Mouse (Mus musculus): ENCODE measurements around the gene Prr13. TPM values are rescaled to one million over a fixed set of nuclear protein-coding genes. Genes with fewer than 3 reads are reported as not detected.

Gene Prr13
- polyA plus RNA-seq, 1 experiment from 2014 or later = 79.0 TPM

GRCm38 (mm10) chr15:102426963-102427362 is 31.9 kb upstream of the Prr13 start:
- no peak for ATAC-seq
- H3K9me3 ChIP-seq (ENCODE audit: control insufficient read depth, low read length) = no peaks in the 10 kb centered on the region
- no peak overlapping the region for H3K4me3 ChIP-seq (replicated peaks; ENCODE audit: low read length)
- WGBS = 92% methylated on average over 1 of the region's 1 CpGs
- H3K4me1 ChIP-seq (replicated peaks; ENCODE audit: control insufficient read depth, insufficient read depth, low read length) = no peaks in the 10 kb centered on the region
- no peaks in the 10 kb centered on the region for H3K27me3 ChIP-seq (replicated peaks; ENCODE audit: control insufficient read depth, insufficient read depth, low read length)
- no peak overlapping the region for H3K9ac ChIP-seq (replicated peaks; ENCODE audit: low read depth, low read length)
- H3K27ac ChIP-seq (ENCODE audit: low read length) = no peak overlapping the region
- H3K4me2 ChIP-seq (ENCODE audit: low read length) = no peak overlapping the region
- H3K36me3 ChIP-seq (ENCODE audit: control insufficient read depth, insufficient read depth) = peaks cover 20% of the 10 kb centered on the region

GRCm38 (mm10) chr15:102432046-102432445 is 26.8 kb upstream of the Prr13 start:
- no peaks in the 10 kb centered on the region for H3K9me3 ChIP-seq (ENCODE audit: control insufficient read depth, low read length)
- H3K4me1 ChIP-seq (replicated peaks; ENCODE audit: control insufficient read depth, insufficient read depth, low read length) = no peaks in the 10 kb centered on the region
- H3K36me3 ChIP-seq (ENCODE audit: control insufficient read depth, insufficient read depth) = peaks cover 18% of the 10 kb centered on the region
- H3K27ac ChIP-seq (ENCODE audit: low read length) = no peak overlapping the region
- H3K27me3 ChIP-seq (replicated peaks; ENCODE audit: control insufficient read depth, insufficient read depth, low read length) = no peaks in the 10 kb centered on the region
- ATAC-seq = no peak
- WGBS = 97% methylated on average over 1 of the region's 1 CpGs
- H3K9ac ChIP-seq (replicated peaks; ENCODE audit: low read depth, low read length) = no peak overlapping the region
- H3K4me3 ChIP-seq (replicated peaks; ENCODE audit: low read length) = no peak overlapping the region
- H3K4me2 ChIP-seq (ENCODE audit: low read length) = no peak overlapping the region

GRCm38 (mm10) chr15:102433173-102433572 is 25.7 kb upstream of the Prr13 start:
- 94% methylated on average over 4 of the region's 4 CpGs for WGBS
- Histone ChIP-seq H3K9me3 (ENCODE audit: control insufficient read depth, low read length) (no peaks in the 10 kb centered on the region), H3K4me1 (replicated peaks; ENCODE audit: control insufficient read depth, insufficient read depth, low read length) (no peaks in the 10 kb centered on the region), H3K9ac (replicated peaks; ENCODE audit: low read depth, low read length) (no peak overlapping the region), H3K27me3 (replicated peaks; ENCODE audit: control insufficient read depth, insufficient read depth, low read length) (no peaks in the 10 kb centered on the region), H3K4me2 (ENCODE audit: low read length) (no peak overlapping the region), H3K4me3 (replicated peaks; ENCODE audit: low read length) (no peak overlapping the region), H3K27ac (ENCODE audit: low read length) (no peak overlapping the region), H3K36me3 (ENCODE audit: control insufficient read depth, insufficient read depth) (peaks cover 16% of the 10 kb centered on the region)
- no peak for ATAC-seq

- H3K36me3 ChIP-seq (ENCODE audit: control insufficient read depth, insufficient read depth) = no peaks in the 10 kb centered on the region
- no peak for ATAC-seq
- 47% methylated on average over 2 of the region's 2 CpGs for WGBS
- no peaks in the 10 kb centered on the region for H3K9me3 ChIP-seq (ENCODE audit: control insufficient read depth, low read length)
- H3K27me3 ChIP-seq (replicated peaks; ENCODE audit: control insufficient read depth, insufficient read depth, low read length) = no peaks in the 10 kb centered on the region
- no peak overlapping the region for H3K4me2 ChIP-seq (ENCODE audit: low read length)
- H3K4me1 ChIP-seq (replicated peaks; ENCODE audit: control insufficient read depth, insufficient read depth, low read length) = no peaks in the 10 kb centered on the region
- H3K4me3 ChIP-seq (replicated peaks; ENCODE audit: low read length) = no peak overlapping the region
- no peak overlapping the region for H3K9ac ChIP-seq (replicated peaks; ENCODE audit: low read depth, low read length)
- no peak overlapping the region for H3K27ac ChIP-seq (ENCODE audit: low read length)
Observed at GRCm38 (mm10) chr15:102442490-102442889, 16.3 kb upstream of the Prr13 start.

- Histone ChIP-seq H3K4me3 (replicated peaks; ENCODE audit: low read length) (no peak within 1 kb of the TSS), H3K4me1 (replicated peaks; ENCODE audit: control insufficient read depth, insufficient read depth, low read length) (no peaks in the 10 kb centered on the region), H3K9me3 (ENCODE audit: control insufficient read depth, low read length) (no peaks in the 10 kb centered on the region), H3K27ac (ENCODE audit: low read length) (no peak within 1 kb of the TSS), H3K27me3 (replicated peaks; ENCODE audit: control insufficient read depth, insufficient read depth, low read length) (no peaks in the 10 kb centered on the region), H3K4me2 (ENCODE audit: low read length) (no peak within 1 kb of the TSS), H3K36me3 (ENCODE audit: control insufficient read depth, insufficient read depth) (no peaks in the 10 kb centered on the region), H3K9ac (replicated peaks; ENCODE audit: low read depth, low read length) (no peak within 1 kb of the TSS)
- WGBS = 59% methylated on average over 8 of the region's 8 CpGs
- ATAC-seq = no peak
Observed at GRCm38 (mm10) chr15:102445146-102445545, 13.7 kb upstream of the Prr13 start, which contains the start of gene Amhr2. Gene Amhr2, plus strand, starts transcription at chr15:102445367.

GRCm38 (mm10) chr15:102446448-102446847 is 12.4 kb upstream of the Prr13 start:
- no peaks in the 10 kb centered on the region for H3K27me3 ChIP-seq (replicated peaks; ENCODE audit: control insufficient read depth, insufficient read depth, low read length)
- 61% methylated on average over 4 of the region's 6 CpGs for WGBS
- H3K4me1 ChIP-seq (replicated peaks; ENCODE audit: control insufficient read depth, insufficient read depth, low read length) = no peaks in the 10 kb centered on the region
- no peak overlapping the region for H3K4me2 ChIP-seq (ENCODE audit: low read length)
- no peak for ATAC-seq
- no peak overlapping the region for H3K4me3 ChIP-seq (replicated peaks; ENCODE audit: low read length)
- no peak overlapping the region for H3K9ac ChIP-seq (replicated peaks; ENCODE audit: low read depth, low read length)
- H3K9me3 ChIP-seq (ENCODE audit: control insufficient read depth, low read length) = no peaks in the 10 kb centered on the region
- no peak overlapping the region for H3K27ac ChIP-seq (ENCODE audit: low read length)
- H3K36me3 ChIP-seq (ENCODE audit: control insufficient read depth, insufficient read depth) = no peaks in the 10 kb centered on the region

GRCm38 (mm10) chr15:102449366-102449765 is 9.5 kb upstream of the Prr13 start:
- H3K9me3 ChIP-seq (ENCODE audit: control insufficient read depth, low read length) = no peaks in the 10 kb centered on the region
- no peak overlapping the region for H3K27ac ChIP-seq (ENCODE audit: low read length)
- no peak overlapping the region for H3K4me2 ChIP-seq (ENCODE audit: low read length)
- H3K36me3 ChIP-seq (ENCODE audit: control insufficient read depth, insufficient read depth) = no peaks in the 10 kb centered on the region
- H3K4me3 ChIP-seq (replicated peaks; ENCODE audit: low read length) = no peak overlapping the region
- no peaks in the 10 kb centered on the region for H3K27me3 ChIP-seq (replicated peaks; ENCODE audit: control insufficient read depth, insufficient read depth, low read length)
- no peak for ATAC-seq
- 73% methylated on average over 8 of the region's 8 CpGs for WGBS
- no peak overlapping the region for H3K9ac ChIP-seq (replicated peaks; ENCODE audit: low read depth, low read length)
- H3K4me1 ChIP-seq (replicated peaks; ENCODE audit: control insufficient read depth, insufficient read depth, low read length) = no peaks in the 10 kb centered on the region

GRCm38 (mm10) chr15:102450928-102451327 is 7.9 kb upstream of the Prr13 start:
- no peaks in the 10 kb centered on the region for H3K36me3 ChIP-seq (ENCODE audit: control insufficient read depth, insufficient read depth)
- WGBS = 23% methylated on average over 7 of the region's 7 CpGs
- no peaks in the 10 kb centered on the region for H3K27me3 ChIP-seq (replicated peaks; ENCODE audit: control insufficient read depth, insufficient read depth, low read length)
- H3K9ac ChIP-seq (replicated peaks; ENCODE audit: low read depth, low read length) = no peak overlapping the region
- no peak overlapping the region for H3K4me3 ChIP-seq (replicated peaks; ENCODE audit: low read length)
- no peaks in the 10 kb centered on the region for H3K9me3 ChIP-seq (ENCODE audit: control insufficient read depth, low read length)
- H3K4me2 ChIP-seq (ENCODE audit: low read length) = no peak overlapping the region
- ATAC-seq = no peak
- no peaks in the 10 kb centered on the region for H3K4me1 ChIP-seq (replicated peaks; ENCODE audit: control insufficient read depth, insufficient read depth, low read length)
- H3K27ac ChIP-seq (ENCODE audit: low read length) = no peak overlapping the region

- 81% methylated on average over 26 of the region's 26 CpGs for WGBS
- Histone ChIP-seq H3K9me3 (ENCODE audit: control insufficient read depth, low read length) (no peaks in the 10 kb centered on the region), H3K4me3 (replicated peaks; ENCODE audit: low read length) (no peak overlapping the region), H3K4me2 (ENCODE audit: low read length) (no peak overlapping the region), H3K9ac (replicated peaks; ENCODE audit: low read depth, low read length) (no peak overlapping the region), H3K4me1 (replicated peaks; ENCODE audit: control insufficient read depth, insufficient read depth, low read length) (no peaks in the 10 kb centered on the region), H3K27ac (ENCODE audit: low read length) (no peak overlapping the region), H3K27me3 (replicated peaks; ENCODE audit: control insufficient read depth, insufficient read depth, low read length) (no peaks in the 10 kb centered on the region), H3K36me3 (ENCODE audit: control insufficient read depth, insufficient read depth) (no peaks in the 10 kb centered on the region)
- ATAC-seq = no peak
Observed at GRCm38 (mm10) chr15:102451666-102452430, 7.0 kb upstream of the Prr13 start.

GRCm38 (mm10) chr15:102455993-102456392 is 2.8 kb upstream of the Prr13 start:
- no peak overlapping the region for H3K4me2 ChIP-seq (ENCODE audit: low read length)
- no peaks in the 10 kb centered on the region for H3K36me3 ChIP-seq (ENCODE audit: control insufficient read depth, insufficient read depth)
- no peaks in the 10 kb centered on the region for H3K9me3 ChIP-seq (ENCODE audit: control insufficient read depth, low read length)
- H3K27me3 ChIP-seq (replicated peaks; ENCODE audit: control insufficient read depth, insufficient read depth, low read length) = no peaks in the 10 kb centered on the region
- H3K4me1 ChIP-seq (replicated peaks; ENCODE audit: control insufficient read depth, insufficient read depth, low read length) = peaks cover 11% of the 10 kb centered on the region
- no peak overlapping the region for H3K27ac ChIP-seq (ENCODE audit: low read length)
- no peak for ATAC-seq
- 35% methylated on average over 6 of the region's 6 CpGs for WGBS
- no peak overlapping the region for H3K9ac ChIP-seq (replicated peaks; ENCODE audit: low read depth, low read length)
- no peak overlapping the region for H3K4me3 ChIP-seq (replicated peaks; ENCODE audit: low read length)

Data from forebrain, embryonic 16.5 days (tissue).